Mouse (Mus musculus): ENCODE measurements around the gene Fkbp8. TPM values are rescaled to one million over a fixed set of nuclear protein-coding genes. Genes with fewer than 3 reads are reported as not detected.

Fkbp8 gene
- polyA plus RNA-seq, 1 experiment from 2014 or later = 462 TPM

GRCm38 (mm10) chr8:70500386-70501301 lies 26.9 kb upstream of the Fkbp8 start:
- H3K27me3 ChIP-seq (replicated peaks; ENCODE audit: control insufficient read depth, insufficient read depth, low read length) = peaks cover 68% of the 10 kb centered on the region
- no peak overlapping the region for H3K27ac ChIP-seq (ENCODE audit: low read length)
- H3K4me3 ChIP-seq (replicated peaks; ENCODE audit: low read length) = no peak overlapping the region
- no peak overlapping the region for H3K4me2 ChIP-seq (ENCODE audit: low read length)
- peaks cover 2% of the 10 kb centered on the region; the same call in 1 of the 2 replicates for H3K36me3 ChIP-seq (ENCODE audit: control insufficient read depth, insufficient read depth)
- ATAC-seq = no peak
- H3K4me1 ChIP-seq (replicated peaks; ENCODE audit: control insufficient read depth, insufficient read depth, low read length) = peaks cover 27% of the 10 kb centered on the region
- 5% methylated on average over 39 of the region's 39 CpGs for WGBS
- no peak overlapping the region for H3K9ac ChIP-seq (replicated peaks; ENCODE audit: low read depth, low read length)
- peaks cover 2% of the 10 kb centered on the region; the same call in 1 of the 2 replicates for H3K9me3 ChIP-seq (ENCODE audit: control insufficient read depth, low read length)

GRCm38 (mm10) chr8:70501820-70502529 lies 25.5 kb upstream of the Fkbp8 start:
- Histone ChIP-seq H3K27me3 (replicated peaks; ENCODE audit: control insufficient read depth, insufficient read depth, low read length) (peaks cover 54% of the 10 kb centered on the region), H3K4me3 (replicated peaks; ENCODE audit: low read length) (no peak overlapping the region), H3K9me3 (ENCODE audit: control insufficient read depth, low read length) (peaks cover 2% of the 10 kb centered on the region; the same call in 1 of the 2 replicates), H3K4me2 (ENCODE audit: low read length) (no peak overlapping the region), H3K36me3 (ENCODE audit: control insufficient read depth, insufficient read depth) (peaks cover 2% of the 10 kb centered on the region; the same call in 1 of the 2 replicates), H3K9ac (replicated peaks; ENCODE audit: low read depth, low read length) (no peak overlapping the region), H3K27ac (ENCODE audit: low read length) (no peak overlapping the region), H3K4me1 (replicated peaks; ENCODE audit: control insufficient read depth, insufficient read depth, low read length) (peaks cover 31% of the 10 kb centered on the region)
- 9% methylated on average over 22 of the region's 23 CpGs for WGBS
- no peak for ATAC-seq

- Histone ChIP-seq H3K4me2 (ENCODE audit: low read length) (no peak overlapping the region), H3K4me3 (replicated peaks; ENCODE audit: low read length) (no peak overlapping the region), H3K4me1 (replicated peaks; ENCODE audit: control insufficient read depth, insufficient read depth, low read length) (peaks cover 31% of the 10 kb centered on the region), H3K27me3 (replicated peaks; ENCODE audit: control insufficient read depth, insufficient read depth, low read length) (peaks cover 51% of the 10 kb centered on the region), H3K27ac (ENCODE audit: low read length) (no peak overlapping the region), H3K9me3 (ENCODE audit: control insufficient read depth, low read length) (peaks cover 2% of the 10 kb centered on the region; the same call in 1 of the 2 replicates), H3K9ac (replicated peaks; ENCODE audit: low read depth, low read length) (no peak overlapping the region), H3K36me3 (ENCODE audit: control insufficient read depth, insufficient read depth) (peaks cover 4% of the 10 kb centered on the region)
- WGBS = 33% methylated on average over 12 of the region's 12 CpGs
- no peak for ATAC-seq
Measured at GRCm38 (mm10) chr8:70502540-70502939, 25.0 kb upstream of the Fkbp8 start.

- H3K36me3 ChIP-seq (ENCODE audit: control insufficient read depth, insufficient read depth) = peaks cover 9% of the 10 kb centered on the region
- no peak for ATAC-seq
- H3K4me2 ChIP-seq (ENCODE audit: low read length) = no peak overlapping the region
- no peak overlapping the region for H3K27ac ChIP-seq (ENCODE audit: low read length)
- peaks cover 2% of the 10 kb centered on the region; the same call in 1 of the 2 replicates for H3K9me3 ChIP-seq (ENCODE audit: control insufficient read depth, low read length)
- peaks cover 51% of the 10 kb centered on the region for H3K27me3 ChIP-seq (replicated peaks; ENCODE audit: control insufficient read depth, insufficient read depth, low read length)
- H3K9ac ChIP-seq (replicated peaks; ENCODE audit: low read depth, low read length) = no peak overlapping the region; the same call in 1 of the 2 replicates
- WGBS = 12% methylated on average over 46 of the region's 46 CpGs
- H3K4me3 ChIP-seq (replicated peaks; ENCODE audit: low read length) = no peak overlapping the region
- peaks cover 31% of the 10 kb centered on the region for H3K4me1 ChIP-seq (replicated peaks; ENCODE audit: control insufficient read depth, insufficient read depth, low read length)
Measured at GRCm38 (mm10) chr8:70503062-70503750, 24.3 kb upstream of the Fkbp8 start.

- 59% methylated on average over 16 of the region's 16 CpGs for WGBS
- H3K4me1 ChIP-seq (replicated peaks; ENCODE audit: control insufficient read depth, insufficient read depth, low read length) = peaks cover 41% of the 10 kb centered on the region
- peaks cover 9% of the 10 kb centered on the region for H3K36me3 ChIP-seq (ENCODE audit: control insufficient read depth, insufficient read depth)
- H3K9me3 ChIP-seq (ENCODE audit: control insufficient read depth, low read length) = peaks cover 2% of the 10 kb centered on the region; the same call in 1 of the 2 replicates
- H3K4me3 ChIP-seq (replicated peaks; ENCODE audit: low read length) = no peak overlapping the region
- no peak overlapping the region; the same call in 1 of the 2 replicates for H3K9ac ChIP-seq (replicated peaks; ENCODE audit: low read depth, low read length)
- H3K27me3 ChIP-seq (replicated peaks; ENCODE audit: control insufficient read depth, insufficient read depth, low read length) = peaks cover 41% of the 10 kb centered on the region
- H3K4me2 ChIP-seq (ENCODE audit: low read length) = no peak overlapping the region
- no peak for ATAC-seq
- H3K27ac ChIP-seq (ENCODE audit: low read length) = no peak overlapping the region
Measured at GRCm38 (mm10) chr8:70504291-70504716, 23.2 kb upstream of the Fkbp8 start.

- Histone ChIP-seq H3K4me1 (replicated peaks; ENCODE audit: control insufficient read depth, insufficient read depth, low read length) (peaks cover 46% of the 10 kb centered on the region), H3K4me2 (ENCODE audit: low read length) (no peak overlapping the region), H3K27me3 (replicated peaks; ENCODE audit: control insufficient read depth, insufficient read depth, low read length) (peaks cover 37% of the 10 kb centered on the region), H3K27ac (ENCODE audit: low read length) (no peak overlapping the region), H3K4me3 (replicated peaks; ENCODE audit: low read length) (no peak overlapping the region), H3K36me3 (ENCODE audit: control insufficient read depth, insufficient read depth) (peaks cover 9% of the 10 kb centered on the region), H3K9ac (replicated peaks; ENCODE audit: low read depth, low read length) (no peak overlapping the region; the same call in 1 of the 2 replicates), H3K9me3 (ENCODE audit: control insufficient read depth, low read length) (peaks cover 2% of the 10 kb centered on the region; the same call in 1 of the 2 replicates)
- 81% methylated on average over 3 of the region's 3 CpGs for WGBS
- ATAC-seq = no peak
Measured at GRCm38 (mm10) chr8:70504851-70505250, 22.7 kb upstream of the Fkbp8 start.

GRCm38 (mm10) chr8:70505698-70506327 lies 21.7 kb upstream of the Fkbp8 start:
- peaks cover 28% of the 10 kb centered on the region for H3K27me3 ChIP-seq (replicated peaks; ENCODE audit: control insufficient read depth, insufficient read depth, low read length)
- H3K9ac ChIP-seq (replicated peaks; ENCODE audit: low read depth, low read length) = peak overlapping the region; percentile 95
- no peak; the same call in 1 of the 2 replicates for ATAC-seq
- H3K27ac ChIP-seq (ENCODE audit: low read length) = peak overlapping the region; percentile 94
- peaks cover 45% of the 10 kb centered on the region for H3K4me1 ChIP-seq (replicated peaks; ENCODE audit: control insufficient read depth, insufficient read depth, low read length)
- H3K4me3 ChIP-seq (replicated peaks; ENCODE audit: low read length) = peak overlapping the region; percentile 78
- H3K4me2 ChIP-seq (ENCODE audit: low read length) = peak overlapping the region; percentile 95
- no peaks in the 10 kb centered on the region for H3K9me3 ChIP-seq (ENCODE audit: control insufficient read depth, low read length)
- peaks cover 9% of the 10 kb centered on the region for H3K36me3 ChIP-seq (ENCODE audit: control insufficient read depth, insufficient read depth)
- WGBS = 32% methylated on average over 32 of the region's 32 CpGs

GRCm38 (mm10) chr8:70506328-70507026 lies 21.0 kb upstream of the Fkbp8 start, which contains the start of gene Rex1bd:
Rex1bd (minus strand) TSS chr8:70506752.
- no peaks in the 10 kb centered on the region for H3K9me3 ChIP-seq (ENCODE audit: control insufficient read depth, low read length)
- peak within 1 kb of the TSS; percentile 95 for H3K4me2 ChIP-seq (ENCODE audit: low read length)
- H3K27me3 ChIP-seq (replicated peaks; ENCODE audit: control insufficient read depth, insufficient read depth, low read length) = peaks cover 22% of the 10 kb centered on the region
- peak within 1 kb of the TSS; percentile 94 for H3K27ac ChIP-seq (ENCODE audit: low read length)
- H3K36me3 ChIP-seq (ENCODE audit: control insufficient read depth, insufficient read depth) = peaks cover 9% of the 10 kb centered on the region
- H3K9ac ChIP-seq (replicated peaks; ENCODE audit: low read depth, low read length) = peak within 1 kb of the TSS; percentile 95
- peak within 1 kb of the TSS; percentile 78 for H3K4me3 ChIP-seq (replicated peaks; ENCODE audit: low read length)
- 2% methylated on average over 36 of the region's 40 CpGs for WGBS
- ATAC-seq = peak; percentile 84
- peaks cover 45% of the 10 kb centered on the region for H3K4me1 ChIP-seq (replicated peaks; ENCODE audit: control insufficient read depth, insufficient read depth, low read length)

All from forebrain, embryonic 16.5 days (tissue).